Mouse (Mus musculus) 416B (cell line): ENCODE measurements around the gene Ccnc.

Experiments
- DNase-seq: peaks from one replicate; pipeline ENCODE4 v3.0.0; 2011; ENCODE audit warnings: low read depth

Ccnc gene

DNA sequence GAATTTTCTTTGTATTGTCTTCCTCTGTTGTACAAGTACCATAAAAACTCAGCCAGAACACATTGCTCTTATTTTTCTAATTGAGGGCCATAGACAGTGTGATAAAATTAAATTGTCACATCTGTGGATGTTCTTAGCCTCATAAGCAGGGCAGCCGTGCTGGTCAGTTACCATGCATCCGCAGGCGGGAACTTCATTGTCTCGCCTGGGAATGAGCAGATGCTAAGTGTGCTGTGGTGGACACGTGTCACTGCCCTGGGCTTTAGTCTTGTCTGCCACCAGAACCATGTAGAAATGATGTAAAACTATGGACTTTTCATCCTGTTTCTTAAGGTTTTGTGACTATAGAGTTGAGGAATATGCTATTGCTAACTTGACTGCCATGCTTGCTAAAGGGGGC lies 79.7 kb downstream of the Ccnc start:
- DNase-seq: no peak
